Mouse (Mus musculus): ENCODE results near the gene Dop1b. TPM values are rescaled to one million over a fixed set of nuclear protein-coding genes. Genes with fewer than 3 reads are reported as not detected.

The Dop1b gene
- polyA plus RNA-seq, 1 experiment from 2014 or later, result 17.2 TPM

DNA sequence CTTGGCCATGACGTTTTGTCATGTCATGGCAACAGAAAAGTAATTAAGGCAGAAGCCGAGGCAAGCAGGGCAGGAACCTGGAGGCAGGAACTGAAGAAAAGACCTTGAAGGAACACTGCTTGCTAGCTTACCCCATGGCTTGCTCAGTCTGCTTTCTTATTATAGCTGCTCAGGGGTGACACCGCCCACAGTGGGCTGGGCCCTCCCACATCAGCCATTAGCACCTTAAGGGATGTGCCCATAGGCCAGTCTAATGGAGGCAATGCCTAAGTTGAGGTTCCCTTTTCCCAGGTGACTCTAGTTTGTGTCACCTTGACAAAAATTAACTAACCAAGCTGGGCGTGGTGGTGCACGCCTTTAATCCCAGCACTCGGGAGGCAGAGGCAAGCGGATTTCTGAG lies 4.6 kb upstream of the Dop1b start:
- Histone ChIP-seq H3K4me3 (ENCODE audit: low read depth, low read length) (no peak overlapping the region), H3K4me2 (replicated peaks; ENCODE audit: low read depth) (no peak overlapping the region), H3K27ac (ENCODE audit: low read depth, low read length) (no peak overlapping the region), H3K9me3 (ENCODE audit: control insufficient read depth) (no peaks in the 10 kb centered on the region), H3K9ac (ENCODE audit: low read depth, low read length) (no peak overlapping the region), H3K27me3 (replicated peaks; ENCODE audit: control insufficient read depth, insufficient read depth, low read length) (no peaks in the 10 kb centered on the region), H3K4me1 (replicated peaks; ENCODE audit: control insufficient read depth, insufficient read depth, low read length) (no peaks in the 10 kb centered on the region), H3K36me3 (ENCODE audit: control insufficient read depth, insufficient read depth) (no peaks in the 10 kb centered on the region)
- no peak for TF ChIP-seq CTCF (IDR thresholded peaks at IDR 0.05; ENCODE audit: low read depth)
- WGBS, result 76% methylated on average over 7 of the region's 7 CpGs
- no peak for ATAC-seq

- TF ChIP-seq CTCF (IDR thresholded peaks at IDR 0.05; ENCODE audit: low read depth), result no peak
- H3K4me2 ChIP-seq (replicated peaks; ENCODE audit: low read depth), result no peak overlapping the region
- 58% methylated on average over 1 of the region's 1 CpGs for WGBS
- H3K4me1 ChIP-seq (replicated peaks; ENCODE audit: control insufficient read depth, insufficient read depth, low read length), result no peaks in the 10 kb centered on the region; the same call in 1 of the 2 replicates
- no peaks in the 10 kb centered on the region for H3K27me3 ChIP-seq (replicated peaks; ENCODE audit: control insufficient read depth, insufficient read depth, low read length)
- H3K9ac ChIP-seq (ENCODE audit: low read depth, low read length), result no peak overlapping the region
- H3K4me3 ChIP-seq (ENCODE audit: low read depth, low read length), result no peak overlapping the region
- H3K9me3 ChIP-seq (ENCODE audit: control insufficient read depth), result no peaks in the 10 kb centered on the region
- H3K36me3 ChIP-seq (ENCODE audit: control insufficient read depth, insufficient read depth), result no peaks in the 10 kb centered on the region
- ATAC-seq, result no peak
- no peak overlapping the region for H3K27ac ChIP-seq (ENCODE audit: low read depth, low read length)
Measured at GRCm38 (mm10) chr16:93709217-93709616, 2.5 kb upstream of the Dop1b start.

DNA sequence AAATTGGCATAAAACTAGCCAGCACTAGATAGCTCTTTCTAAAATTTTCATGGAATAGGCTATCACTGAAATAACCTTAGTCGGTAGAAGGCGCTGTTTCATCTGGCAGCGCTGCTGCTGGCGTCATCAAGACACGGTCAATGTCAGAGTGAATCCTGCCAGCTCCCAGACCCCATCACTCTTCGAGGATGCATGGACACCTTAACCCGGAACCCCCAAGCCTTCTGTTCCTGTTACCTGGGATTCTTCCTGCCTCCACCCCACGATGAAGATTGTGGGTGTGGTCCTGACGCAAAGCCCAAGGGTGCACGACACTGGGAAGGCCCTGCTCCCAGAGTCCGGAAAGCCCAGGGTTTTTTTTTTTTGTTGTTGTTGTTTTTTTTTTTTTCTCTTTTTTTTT lies 780 bp upstream of the Dop1b start:
- Histone ChIP-seq H3K27me3 (replicated peaks; ENCODE audit: control insufficient read depth, insufficient read depth, low read length) (no peaks in the 10 kb centered on the region), H3K4me1 (replicated peaks; ENCODE audit: control insufficient read depth, insufficient read depth, low read length) (no peaks in the 10 kb centered on the region; the same call in 1 of the 2 replicates), H3K4me3 (ENCODE audit: low read depth, low read length) (peak overlapping the region; percentile 86), H3K36me3 (ENCODE audit: control insufficient read depth, insufficient read depth) (no peaks in the 10 kb centered on the region; the same call in 1 of the 2 replicates), H3K4me2 (replicated peaks; ENCODE audit: low read depth) (peak overlapping the region; percentile 92), H3K27ac (ENCODE audit: low read depth, low read length) (no peak overlapping the region), H3K9me3 (ENCODE audit: control insufficient read depth) (no peaks in the 10 kb centered on the region), H3K9ac (ENCODE audit: low read depth, low read length) (no peak overlapping the region)
- ATAC-seq, result peak; percentile 52
- TF ChIP-seq CTCF (IDR thresholded peaks at IDR 0.05; ENCODE audit: low read depth), result peak; percentile 91
- under 1% methylated on average over 11 of the region's 11 CpGs for WGBS

DNA sequence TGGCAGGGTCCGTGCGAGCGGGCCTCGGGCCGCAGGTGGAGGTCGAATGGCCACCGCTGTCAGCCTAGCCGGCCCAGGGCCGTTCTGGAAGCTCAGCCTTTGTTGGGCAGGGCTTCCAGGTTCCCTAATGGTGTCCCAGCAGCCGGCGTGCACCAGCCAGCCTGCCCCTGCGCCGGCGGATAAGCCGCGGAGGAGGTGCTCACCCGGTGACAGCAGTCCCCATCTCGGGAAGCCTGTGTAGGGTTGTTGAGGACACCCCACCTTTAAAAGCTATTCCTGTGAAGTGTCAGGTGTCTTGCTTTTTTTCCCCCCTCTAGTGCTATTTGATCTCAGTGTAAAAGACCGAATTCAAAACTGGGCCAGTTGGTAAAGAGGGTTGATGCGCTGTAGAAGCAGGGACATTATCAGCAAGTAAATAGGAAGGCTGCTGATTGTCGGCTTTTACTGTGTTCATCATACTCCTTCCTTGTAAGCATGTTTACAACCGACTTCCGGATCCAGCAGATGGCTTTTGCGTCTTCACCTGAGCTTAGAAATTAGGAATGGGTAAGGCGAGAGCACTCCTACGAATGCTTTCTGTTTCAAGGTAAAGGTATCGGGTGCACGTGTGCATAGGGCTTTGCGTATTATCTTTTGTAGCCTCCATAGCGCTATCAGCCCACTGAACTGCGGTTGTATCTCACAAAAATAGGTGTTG lies 633 bp downstream of the Dop1b start:
- no peak; the same call in 1 of the 2 replicates for ATAC-seq
- peak overlapping the region; percentile 84 for H3K27ac ChIP-seq (ENCODE audit: low read depth, low read length)
- H3K4me2 ChIP-seq (replicated peaks; ENCODE audit: low read depth), result peak overlapping the region; percentile 92
- peaks cover 6% of the 10 kb centered on the region; the same call in 1 of the 2 replicates for H3K36me3 ChIP-seq (ENCODE audit: control insufficient read depth, insufficient read depth)
- H3K4me3 ChIP-seq (ENCODE audit: low read depth, low read length), result peak overlapping the region; percentile 86
- H3K9ac ChIP-seq (ENCODE audit: low read depth, low read length), result peak overlapping the region; percentile 78
- no peaks in the 10 kb centered on the region; the same call in 1 of the 2 replicates for H3K4me1 ChIP-seq (replicated peaks; ENCODE audit: control insufficient read depth, insufficient read depth, low read length)
- no peak for TF ChIP-seq CTCF (IDR thresholded peaks at IDR 0.05; ENCODE audit: low read depth)
- no peaks in the 10 kb centered on the region for H3K27me3 ChIP-seq (replicated peaks; ENCODE audit: control insufficient read depth, insufficient read depth, low read length)
- WGBS, result 7% methylated on average over 31 of the region's 31 CpGs
- H3K9me3 ChIP-seq (ENCODE audit: control insufficient read depth), result no peaks in the 10 kb centered on the region

DNA sequence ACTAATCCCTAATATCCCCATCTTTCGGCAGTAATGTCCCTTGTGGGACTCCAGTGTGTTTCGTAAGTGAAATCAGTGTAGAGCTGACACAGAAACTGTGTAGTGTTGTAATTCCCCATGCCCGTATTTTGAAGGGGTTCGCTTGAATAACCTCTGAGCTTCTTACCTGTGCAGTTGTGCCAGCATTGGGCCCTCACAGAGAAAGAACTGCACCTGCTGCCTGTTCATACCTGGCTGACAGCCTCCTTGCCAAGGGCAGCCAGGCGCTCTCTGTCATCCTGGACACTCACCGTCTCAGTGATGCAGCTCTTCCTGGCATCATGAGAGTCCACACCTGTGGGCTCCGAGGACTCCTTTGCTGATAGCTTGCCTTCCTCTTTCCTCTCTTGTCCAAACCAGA lies 1.3 kb downstream of the Dop1b start:
- no peak for ATAC-seq
- WGBS, result 70% methylated on average over 7 of the region's 7 CpGs
- Histone ChIP-seq H3K4me2 (replicated peaks; ENCODE audit: low read depth) (peak overlapping the region; percentile 92), H3K9me3 (ENCODE audit: control insufficient read depth) (no peaks in the 10 kb centered on the region), H3K9ac (ENCODE audit: low read depth, low read length) (0 out of 2 replicates have a peak overlapping the region, but pooled peaks have one; percentile 78), H3K27me3 (replicated peaks; ENCODE audit: control insufficient read depth, insufficient read depth, low read length) (no peaks in the 10 kb centered on the region), H3K4me1 (replicated peaks; ENCODE audit: control insufficient read depth, insufficient read depth, low read length) (no peaks in the 10 kb centered on the region; the same call in 1 of the 2 replicates), H3K36me3 (ENCODE audit: control insufficient read depth, insufficient read depth) (peaks cover 8% of the 10 kb centered on the region; the same call in 1 of the 2 replicates), H3K4me3 (ENCODE audit: low read depth, low read length) (peak overlapping the region; percentile 86), H3K27ac (ENCODE audit: low read depth, low read length) (no peak overlapping the region)
- no peak for TF ChIP-seq CTCF (IDR thresholded peaks at IDR 0.05; ENCODE audit: low read depth)

DNA sequence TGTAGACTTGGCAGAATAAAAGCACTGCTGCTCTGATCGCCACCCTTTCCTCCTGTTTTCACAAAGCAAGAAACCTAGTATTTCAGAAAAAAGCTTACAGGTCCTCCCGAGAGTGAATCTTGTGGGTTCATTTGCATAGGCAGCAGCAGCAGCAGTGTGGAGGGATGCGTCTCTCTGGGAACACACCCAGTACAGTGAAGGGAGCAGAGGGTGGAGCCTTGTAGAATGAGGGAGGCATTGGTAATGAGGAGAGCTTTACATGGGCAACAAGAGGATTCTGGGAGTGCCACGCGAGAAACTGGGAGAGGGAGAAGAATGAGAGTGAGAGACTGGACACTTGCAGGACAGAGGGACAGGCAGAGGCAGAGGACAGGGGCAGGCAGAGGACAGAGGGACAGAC lies 2.7 kb downstream of the Dop1b start:
- peaks cover 15% of the 10 kb centered on the region; the same call in 1 of the 2 replicates for H3K36me3 ChIP-seq (ENCODE audit: control insufficient read depth, insufficient read depth)
- no peaks in the 10 kb centered on the region for H3K27me3 ChIP-seq (replicated peaks; ENCODE audit: control insufficient read depth, insufficient read depth, low read length)
- H3K9ac ChIP-seq (ENCODE audit: low read depth, low read length), result no peak overlapping the region
- no peak overlapping the region for H3K27ac ChIP-seq (ENCODE audit: low read depth, low read length)
- H3K4me3 ChIP-seq (ENCODE audit: low read depth, low read length), result no peak overlapping the region
- ATAC-seq, result no peak
- 27% methylated on average over 5 of the region's 5 CpGs for WGBS
- no peak for TF ChIP-seq CTCF (IDR thresholded peaks at IDR 0.05; ENCODE audit: low read depth)
- no peak overlapping the region for H3K4me2 ChIP-seq (replicated peaks; ENCODE audit: low read depth)
- H3K4me1 ChIP-seq (replicated peaks; ENCODE audit: control insufficient read depth, insufficient read depth, low read length), result no peaks in the 10 kb centered on the region; the same call in 1 of the 2 replicates
- no peaks in the 10 kb centered on the region for H3K9me3 ChIP-seq (ENCODE audit: control insufficient read depth)

Data from intestine, postnatal 0 days (tissue).